Mouse (Mus musculus): ENCODE measurements around the gene Fyb2. TPM values are rescaled to one million over a fixed set of nuclear protein-coding genes. Genes with fewer than 3 reads are reported as not detected.

Gene Fyb2
- total RNA-seq, 2 experiments from 2014 or later: 1.6 to 1.8 TPM

DNA sequence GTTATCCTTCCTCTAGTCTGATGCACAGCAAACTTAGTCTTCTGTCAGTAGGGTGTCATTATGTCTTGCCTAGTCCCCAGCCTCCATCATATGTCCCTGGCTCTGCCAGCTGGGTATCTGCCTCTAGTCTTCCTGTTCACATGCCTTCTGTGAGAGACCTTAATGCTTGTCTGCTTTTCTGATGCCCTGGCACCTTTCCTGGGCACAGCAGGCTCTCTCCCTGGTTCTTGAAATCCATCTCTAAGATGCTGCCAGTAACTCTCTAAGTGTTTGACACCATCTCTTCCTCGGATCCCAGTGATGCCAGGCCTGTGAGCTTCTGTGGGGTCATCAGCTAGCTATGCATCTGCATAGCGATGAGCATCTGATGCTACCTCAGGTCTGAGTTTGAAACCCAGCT lies 10.4 kb upstream of the Fyb2 start:
- intact Hi-C loops (cut with DNase I): no loop called here
- no peak for TF ChIP-seq CTCF (IDR thresholded peaks at IDR 0.05)
- no peak overlapping the region for H3K27ac ChIP-seq
- no peak for DNase-seq (ENCODE audit: extremely low spot score in 1 of 2, low spot score in 2 of 2)
- H3K4me3 ChIP-seq: no peak overlapping the region

- no peak overlapping the region for H3K4me3 ChIP-seq
- no peak for TF ChIP-seq CTCF (IDR thresholded peaks at IDR 0.05)
- intact Hi-C loops (cut with DNase I): no loop called here
- no peak overlapping the region for H3K27ac ChIP-seq
- DNase-seq (ENCODE audit: extremely low spot score in 1 of 2, low spot score in 2 of 2): no peak
Observed at GRCm38 (mm10) chr4:104905049-104905448, 8.2 kb upstream of the Fyb2 start.

DNA sequence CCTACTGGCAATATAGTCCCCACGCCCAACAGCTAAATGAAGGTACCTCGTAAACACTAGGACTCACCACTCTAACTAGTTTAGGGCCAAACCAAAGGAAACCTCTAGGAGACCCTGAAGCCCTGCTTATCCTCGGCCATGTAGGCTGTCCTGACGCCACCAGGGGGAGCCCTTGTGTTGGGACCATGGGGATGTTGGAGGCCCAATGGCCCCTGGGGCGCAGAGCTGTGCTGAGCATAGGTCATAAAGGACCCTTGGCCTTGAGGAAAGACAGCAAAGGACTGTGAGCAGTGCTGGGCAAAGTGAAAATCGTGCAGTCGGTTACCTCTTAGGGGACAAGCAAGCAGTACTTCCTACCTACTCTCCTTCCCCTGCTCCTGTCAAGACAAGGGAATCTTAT lies 1.6 kb upstream of the Fyb2 start:
- peak; percentile 60 to 74 for DNase-seq (ENCODE audit: extremely low spot score in 1 of 2, low spot score in 2 of 2)
- TF ChIP-seq CTCF (IDR thresholded peaks at IDR 0.05): peak; percentile 89
- H3K27ac ChIP-seq: no peak overlapping the region
- intact Hi-C loops (cut with DNase I): loop anchor here (2.0 to 5.0 kb wide), 2 partner anchors 211 to 1315 kb away; no protein-coding TSS in a partner anchor
- no peak overlapping the region for H3K4me3 ChIP-seq

- Histone ChIP-seq H3K27ac (no peak overlapping the region), H3K4me3 (no peak overlapping the region)
- intact Hi-C loops (cut with DNase I): loop anchor here (5.0 kb wide), 1 partner anchor 208 kb away; no protein-coding TSS in a partner anchor
- TF ChIP-seq CTCF (IDR thresholded peaks at IDR 0.05): no peak
- no peak for DNase-seq (ENCODE audit: extremely low spot score in 1 of 2, low spot score in 2 of 2)
Observed at GRCm38 (mm10) chr4:104914711-104915247, 1.5 kb downstream of the Fyb2 start.

- intact Hi-C loops (cut with DNase I): no loop called here
- Histone ChIP-seq H3K4me3 (no peak overlapping the region), H3K27ac (no peak overlapping the region)
- no peak for TF ChIP-seq CTCF (IDR thresholded peaks at IDR 0.05)
- no peak for DNase-seq (ENCODE audit: extremely low spot score in 1 of 2, low spot score in 2 of 2)
Observed at GRCm38 (mm10) chr4:104918017-104918416, 4.8 kb downstream of the Fyb2 start.

DNA sequence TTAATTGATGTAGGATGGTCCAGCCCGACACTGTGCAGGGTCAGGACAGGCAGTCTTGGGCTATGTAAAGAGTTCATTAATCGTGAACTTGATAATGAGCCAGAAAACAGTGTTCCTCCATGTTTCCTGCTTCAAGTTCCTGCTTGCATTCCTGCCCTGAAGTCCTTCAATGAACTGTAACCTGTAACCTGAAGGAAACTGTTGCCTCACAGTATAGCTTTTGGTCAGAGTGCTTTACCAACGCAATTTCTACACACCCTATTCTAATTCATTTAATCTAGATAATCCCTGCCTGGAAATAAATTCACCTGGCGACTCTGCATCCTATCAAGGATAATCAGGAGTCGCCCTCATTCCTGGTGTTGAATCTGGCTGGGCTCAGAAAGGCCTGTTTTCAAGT lies 12.1 kb downstream of the Fyb2 start:
- DNase-seq (ENCODE audit: extremely low spot score in 1 of 2, low spot score in 2 of 2): no peak
- intact Hi-C loops (cut with DNase I): no loop called here
- no peak for TF ChIP-seq CTCF (IDR thresholded peaks at IDR 0.05)
- Histone ChIP-seq H3K27ac (no peak overlapping the region), H3K4me3 (no peak overlapping the region)

- intact Hi-C loops (cut with DNase I): no loop called here
- no peak overlapping the region for H3K4me3 ChIP-seq
Observed at GRCm38 (mm10) chr4:104929165-104929564, 15.9 kb downstream of the Fyb2 start.

DNA sequence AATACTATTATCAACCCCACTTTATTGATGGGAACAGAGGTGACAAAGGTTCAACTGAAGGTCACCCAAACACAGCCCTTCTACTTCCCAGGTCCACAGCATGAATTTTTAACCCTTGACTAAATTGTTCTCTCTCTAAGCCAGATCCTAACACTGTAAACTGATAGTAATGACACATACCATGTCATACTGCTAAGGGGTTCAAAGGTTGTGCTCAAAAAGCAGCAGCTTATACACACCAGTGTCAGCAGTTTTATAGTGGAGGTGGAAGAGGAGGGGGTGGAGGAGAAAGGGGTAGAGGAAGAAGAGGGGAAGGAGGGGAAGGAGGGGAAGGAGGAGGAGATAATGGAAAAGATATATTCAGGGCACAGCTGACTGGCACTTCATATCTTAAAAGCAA lies 20.4 kb downstream of the Fyb2 start:
- no peak for TF ChIP-seq CTCF (IDR thresholded peaks at IDR 0.05)
- no peak overlapping the region for H3K4me3 ChIP-seq
- no peak for DNase-seq (ENCODE audit: extremely low spot score in 1 of 2, low spot score in 2 of 2)
- intact Hi-C loops (cut with DNase I): no loop called here
- no peak overlapping the region for H3K27ac ChIP-seq

More at GRCm38 (mm10) chr4:104929165-104929564, 15.9 kb downstream of the Fyb2 start:
- TF ChIP-seq CTCF (IDR thresholded peaks at IDR 0.05): no peak
- H3K27ac ChIP-seq: no peak overlapping the region
- DNase-seq (ENCODE audit: extremely low spot score in 1 of 2, low spot score in 2 of 2): no peak

DNA sequence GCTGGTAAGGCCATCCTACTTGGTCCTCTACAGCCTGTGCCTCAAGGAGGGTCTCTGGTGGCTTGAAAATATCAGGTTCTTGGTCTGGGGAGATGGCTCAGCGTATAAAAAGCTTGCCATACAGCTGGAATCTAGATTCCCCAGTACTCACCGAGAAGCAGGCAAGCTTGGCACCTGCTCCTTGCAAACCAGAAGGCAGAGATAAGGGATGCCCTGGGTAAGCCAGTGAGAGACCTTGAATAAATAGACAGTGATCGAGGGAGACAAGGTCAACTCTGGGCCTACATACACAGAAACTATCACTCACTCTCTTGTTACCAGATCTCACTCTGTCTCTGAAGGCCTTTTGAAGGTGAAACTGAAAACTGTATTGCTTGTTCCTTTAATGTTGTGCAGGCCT lies 21.7 kb downstream of the Fyb2 start:
- Histone ChIP-seq H3K4me3 (no peak overlapping the region), H3K27ac (no peak overlapping the region)
- DNase-seq (ENCODE audit: extremely low spot score in 1 of 2, low spot score in 2 of 2): no peak
- intact Hi-C loops (cut with DNase I): no loop called here
- no peak for TF ChIP-seq CTCF (IDR thresholded peaks at IDR 0.05)

GRCm38 (mm10) chr4:104935436-104935835 lies 22.2 kb downstream of the Fyb2 start:
- Histone ChIP-seq H3K27ac (no peak overlapping the region), H3K4me3 (no peak overlapping the region)
- intact Hi-C loops (cut with DNase I): no loop called here
- DNase-seq (ENCODE audit: extremely low spot score in 1 of 2, low spot score in 2 of 2): no peak
- no peak for TF ChIP-seq CTCF (IDR thresholded peaks at IDR 0.05)

GRCm38 (mm10) chr4:104936011-104936410 lies 22.8 kb downstream of the Fyb2 start:
- no peak for DNase-seq (ENCODE audit: extremely low spot score in 1 of 2, low spot score in 2 of 2)
- TF ChIP-seq CTCF (IDR thresholded peaks at IDR 0.05): no peak
- intact Hi-C loops (cut with DNase I): no loop called here
- Histone ChIP-seq H3K4me3 (no peak overlapping the region), H3K27ac (no peak overlapping the region)

DNA sequence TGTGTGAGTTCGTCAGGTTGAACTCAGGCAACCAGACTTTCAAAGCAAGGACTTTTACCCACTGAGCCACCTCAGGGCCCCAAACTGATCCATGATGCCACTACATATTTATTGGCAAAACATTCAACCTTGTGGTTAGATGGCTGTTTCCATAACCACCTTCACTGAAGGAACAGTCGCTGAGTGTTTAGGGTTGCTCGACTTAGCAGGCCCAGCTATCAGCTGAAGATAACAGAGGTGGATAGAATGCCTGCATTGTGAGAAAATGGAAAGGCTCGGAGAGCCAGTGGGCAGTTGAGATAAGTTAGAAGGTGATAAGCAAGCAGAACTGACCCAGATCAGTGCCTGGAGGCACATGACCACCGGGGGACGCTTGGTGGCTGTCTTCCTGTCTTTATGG lies 26.3 kb downstream of the Fyb2 start:
- intact Hi-C loops (cut with DNase I): no loop called here
- TF ChIP-seq CTCF (IDR thresholded peaks at IDR 0.05): no peak
- Histone ChIP-seq H3K27ac (no peak overlapping the region), H3K4me3 (no peak overlapping the region)
- no peak for DNase-seq (ENCODE audit: extremely low spot score in 1 of 2, low spot score in 2 of 2)

GRCm38 (mm10) chr4:104941895-104942294 lies 28.6 kb downstream of the Fyb2 start:
- intact Hi-C loops (cut with DNase I): no loop called here
- TF ChIP-seq CTCF (IDR thresholded peaks at IDR 0.05): no peak
- Histone ChIP-seq H3K27ac (no peak overlapping the region), H3K4me3 (no peak overlapping the region)
- no peak for DNase-seq (ENCODE audit: extremely low spot score in 1 of 2, low spot score in 2 of 2)
